Mouse (Mus musculus): ENCODE measurements around the gene Rae1.

DNA sequence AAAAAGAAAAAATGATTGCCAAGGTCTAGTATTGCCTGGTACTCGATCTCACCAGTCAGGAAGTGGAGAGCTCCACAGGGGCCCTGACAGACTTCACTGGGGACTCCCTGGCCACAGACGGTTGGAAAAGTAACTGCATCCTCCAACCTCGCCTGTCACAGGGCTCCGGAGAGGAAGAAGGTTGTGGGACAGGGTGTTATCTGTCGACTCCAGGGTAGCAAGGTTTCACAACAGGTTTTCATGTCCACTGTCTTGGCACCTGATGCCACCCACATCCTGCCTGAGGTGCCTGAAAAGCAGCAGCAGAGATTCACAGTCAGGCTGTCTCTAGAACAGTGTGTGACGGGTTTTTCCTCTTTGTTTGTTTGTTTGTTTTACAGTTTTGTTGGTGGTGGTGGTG lies 18.0 kb downstream of the Rae1 start:
- no peak for TF ChIP-seq CTCF (IDR thresholded peaks at IDR 0.05; ENCODE audit: low read depth)
- TF ChIP-seq EP300 (IDR thresholded peaks at IDR 0.05; ENCODE audit: low read depth), result no peak

Measured in liver, embryonic 14.5 days (tissue).